Mouse (Mus musculus): Measurements from ENCODE around the gene Cfap206.

- TF ChIP-seq POLR2A (IDR thresholded peaks at IDR 0.05; ENCODE audit: borderline replicate concordance, extremely low read depth, insufficient read depth, insufficient read length, poor library complexity, severe bottlenecking) (no peak), CTCF (IDR thresholded peaks at IDR 0.05; ENCODE audit: borderline replicate concordance, extremely low read depth, insufficient read depth, insufficient read length) (no peak)
Observed at GRCm38 (mm10) chr4:34749236-34749635, 19.2 kb upstream of the Cfap206 start.

Data from brain, embryonic 14.5 days (tissue).